Comparison of ENCODE assay signal across 15 mouse cellular contexts in the genomic region with DNA sequence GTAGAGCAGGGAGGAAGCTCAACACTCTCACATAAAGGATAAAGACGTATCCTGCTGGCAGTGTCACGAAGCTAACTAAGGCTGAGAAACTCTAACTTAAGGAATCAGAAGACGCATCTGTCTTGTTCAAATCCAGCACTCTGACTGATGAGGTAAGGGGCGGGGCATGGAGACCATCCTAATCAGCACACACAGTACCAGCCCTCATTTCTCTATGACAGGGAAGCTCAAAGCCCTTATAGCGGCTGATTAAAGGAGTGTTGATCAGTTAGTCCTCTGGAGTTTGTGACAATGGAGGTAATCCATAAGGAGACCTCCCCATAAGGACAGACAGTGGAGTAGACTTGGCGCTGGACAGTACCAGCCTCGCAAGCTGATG. TPM values are rescaled to one million over a fixed set of nuclear protein-coding genes. Genes with fewer than 3 reads are reported as not detected.
DNase-seq lines count a peak whose midpoint lies in the region; ATAC-seq lines count a peak whose summit lies in the region.
"Had no signal": no experiment of that assay in that cellular context is flagged by ENCODE, and none has a peak within 500 bp of the region (broad histone marks: within the 10 kb centered on the region; RNA-seq: fewer than 3 reads in every experiment).

No protein-coding gene starts in this region.

- no peak for DNase-seq in heart, adult 18-20 months
- DNase-seq in hindbrain, embryonic 14.5 days (ENCODE audit: low spot score) = no peak
- DNase-seq in gastrocnemius, postnatal 14 days = no peak
- no peak for DNase-seq in cerebellum, postnatal 25 days
- no peak for DNase-seq in spleen, postnatal 36 days (ENCODE audit: low spot score in 2 of 2)
- DNase-seq: adrenal gland, adult 8-10 months; kidney, adult 8-10 months; thymus, postnatal 36 days had no signal

- no peak for ATAC-seq in heart, embryonic 11.5 days (replicated peaks; ENCODE audit: insufficient number of reproducible peaks, low FRiP score, low TSS enrichment)
- no peak for ATAC-seq in embryonic facial prominence, embryonic 15.5 days (ENCODE audit: insufficient number of reproducible peaks, low FRiP score, low TSS enrichment, low read depth)
- ATAC-seq in hindbrain, embryonic 14.5 days (ENCODE audit: low FRiP score) = peak; percentile 15
- ATAC-seq in midbrain, embryonic 15.5 days (replicated peaks) = peak; percentile 70

- H3K9ac ChIP-seq in heart, embryonic 11.5 days (ENCODE audit: low read depth, low read length) = no peak overlapping the region
- H3K9ac ChIP-seq in embryonic facial prominence, embryonic 15.5 days = no peak overlapping the region
- H3K9ac ChIP-seq in hindbrain, embryonic 14.5 days = no peak overlapping the region
- no peak overlapping the region for H3K9ac ChIP-seq in midbrain, embryonic 15.5 days
- H3K9ac ChIP-seq: liver, embryonic 15.5 days had no signal

- no peaks in the 10 kb centered on the region for H3K36me3 ChIP-seq in heart, embryonic 11.5 days (ENCODE audit: control insufficient read depth, insufficient read depth, low read length)
- no peaks in the 10 kb centered on the region for H3K36me3 ChIP-seq in embryonic facial prominence, embryonic 15.5 days
- H3K36me3 ChIP-seq in hindbrain, embryonic 14.5 days (replicated peaks; ENCODE audit: control insufficient read depth, insufficient read depth) = no peaks in the 10 kb centered on the region
- H3K36me3 ChIP-seq in midbrain, embryonic 15.5 days (replicated peaks) = no peaks in the 10 kb centered on the region
- H3K36me3 ChIP-seq: liver, embryonic 15.5 days had no signal

- peak overlapping the region; percentile 37; the same call in 1 of the 2 replicates for H3K4me2 ChIP-seq in heart, embryonic 11.5 days
- H3K4me2 ChIP-seq in embryonic facial prominence, embryonic 15.5 days (replicated peaks) = no peak overlapping the region
- H3K4me2 ChIP-seq in hindbrain, embryonic 14.5 days (replicated peaks) = peak overlapping the region; percentile 18
- peak overlapping the region; percentile 33 for H3K4me2 ChIP-seq in midbrain, embryonic 15.5 days
- H3K4me2 ChIP-seq: liver, embryonic 15.5 days had no signal

- peaks cover 46% of the 10 kb centered on the region for H3K4me1 ChIP-seq in heart, embryonic 11.5 days (ENCODE audit: control insufficient read depth, insufficient read depth, low read length)
- H3K4me1 ChIP-seq in embryonic facial prominence, embryonic 15.5 days = peaks cover 38% of the 10 kb centered on the region
- H3K4me1 ChIP-seq in hindbrain, embryonic 14.5 days (replicated peaks; ENCODE audit: control insufficient read depth, insufficient read depth, low read length) = peaks cover 36% of the 10 kb centered on the region
- H3K4me1 ChIP-seq in midbrain, embryonic 15.5 days = peaks cover 29% of the 10 kb centered on the region
- H3K4me1 ChIP-seq: liver, embryonic 15.5 days had no signal

- H3K27me3 ChIP-seq in heart, embryonic 11.5 days (ENCODE audit: control insufficient read depth, insufficient read depth, low read length) = no peaks in the 10 kb centered on the region
- no peaks in the 10 kb centered on the region for H3K27me3 ChIP-seq in embryonic facial prominence, embryonic 15.5 days
- H3K27me3 ChIP-seq in hindbrain, embryonic 14.5 days (ENCODE audit: control insufficient read depth, insufficient read depth, low read length) = no peaks in the 10 kb centered on the region
- H3K27me3 ChIP-seq in midbrain, embryonic 15.5 days (replicated peaks) = no peaks in the 10 kb centered on the region; the same call in 1 of the 2 replicates

- whole genome bisulfite sequencing in heart, embryonic 11.5 days (ENCODE audit: insufficient replicate concordance) = 59% methylated on average over 7 of the region's 7 CpGs
- WGBS in embryonic facial prominence, embryonic 15.5 days = 73% methylated on average over 7 of the region's 7 CpGs
- 35% methylated on average over 7 of the region's 7 CpGs for WGBS in hindbrain, embryonic 14.5 days
- WGBS in midbrain, embryonic 15.5 days = 40% methylated on average over 7 of the region's 7 CpGs

- no peak overlapping the region for H3K4me3 ChIP-seq in heart, embryonic 11.5 days (ENCODE audit: low read depth, low read length)
- no peak overlapping the region for H3K4me3 ChIP-seq in embryonic facial prominence, embryonic 15.5 days (replicated peaks)
- H3K4me3 ChIP-seq in hindbrain, embryonic 14.5 days (replicated peaks; ENCODE audit: low read length) = no peak overlapping the region
- H3K4me3 ChIP-seq in midbrain, embryonic 15.5 days = no peak overlapping the region
- H3K4me3 ChIP-seq: liver, embryonic 15.5 days had no signal

- peak overlapping the region; percentile 42; the same call in 1 of the 2 replicates for H3K27ac ChIP-seq in heart, embryonic 11.5 days (ENCODE audit: low read depth, low read length)
- 0 out of 2 replicates have a peak overlapping the region, but pooled peaks have one; percentile 45 for H3K27ac ChIP-seq in embryonic facial prominence, embryonic 15.5 days (replicated peaks)
- H3K27ac ChIP-seq in hindbrain, embryonic 14.5 days = peak overlapping the region; percentile 81
- peak overlapping the region; percentile 84 for H3K27ac ChIP-seq in midbrain, embryonic 15.5 days
- H3K27ac ChIP-seq: liver, embryonic 15.5 days had no signal

- no peaks in the 10 kb centered on the region for H3K9me3 ChIP-seq in heart, embryonic 11.5 days (replicated peaks; ENCODE audit: control insufficient read depth, low read length)
- no peaks in the 10 kb centered on the region for H3K9me3 ChIP-seq in embryonic facial prominence, embryonic 15.5 days (replicated peaks)
- H3K9me3 ChIP-seq in hindbrain, embryonic 14.5 days (ENCODE audit: control insufficient read depth, low read length) = no peaks in the 10 kb centered on the region
- no peaks in the 10 kb centered on the region for H3K9me3 ChIP-seq in midbrain, embryonic 15.5 days
- H3K9me3 ChIP-seq: liver, embryonic 15.5 days had no signal

- intact Hi-C loops in gastrocnemius, postnatal 14 days (cut with DNase I; ENCODE audit: low total_unique reads) = no loop called here

RNA-seq across cellular contexts. Expression of gene March10, which starts 52.1 kb away (rescaled TPM):
- polyA plus RNA-seq in heart, embryonic 11.5 days (2014; fragmentation: Nextera tagmentation; extraction: Ambion mirVana) = 0.19 and 0.30 TPM in 2 replicates
- not detected for total RNA-seq in heart, adult 18-20 months (2021)
- 0.27 and 0.50 TPM in 2 replicates for polyA plus RNA-seq in embryonic facial prominence, embryonic 15.5 days (2015; fragmentation: Nextera tagmentation; extraction: Ambion mirVana)
- 0.41 and 0.60 TPM in 2 replicates for polyA plus RNA-seq in hindbrain, embryonic 14.5 days (2014; fragmentation: Nextera tagmentation; extraction: Ambion mirVana)
- 0.34 and 0.58 TPM in 2 replicates for polyA plus RNA-seq in midbrain, embryonic 15.5 days (2015; fragmentation: Nextera tagmentation; extraction: Ambion mirVana)
- not detected for total RNA-seq in gastrocnemius, postnatal 14 days (2021)
- total RNA-seq: adrenal gland, adult 8-10 months; gastrocnemius, postnatal 4 days; megakaryocyte-erythroid progenitor cell, adult 5-6 weeks; MEL had no signal
- polyA plus RNA-seq: liver, embryonic 15.5 days had no signal

Comparison
In these comparisons a context has a peak if more than half of its experiments do, and no peak if none do; other contexts are left out.
1. ATAC-seq: peak in hindbrain, embryonic 14.5 days (single experiment) and midbrain, embryonic 15.5 days (single experiment); none in heart, embryonic 11.5 days (single experiment) and embryonic facial prominence, embryonic 15.5 days (single experiment).
2. Peak in every context shown above with its lines, with median percentiles within 50 percentile points of each other: H3K27ac ChIP-seq.